Mouse (Mus musculus): Measurements from ENCODE around the gene Gm6880.
"Not testable (repeated sequence)": the region's sequence is repeated elsewhere in the genome, so short reads cannot be mapped to it uniquely, and the experiment has no call there.

The Gm6880 gene

DNA sequence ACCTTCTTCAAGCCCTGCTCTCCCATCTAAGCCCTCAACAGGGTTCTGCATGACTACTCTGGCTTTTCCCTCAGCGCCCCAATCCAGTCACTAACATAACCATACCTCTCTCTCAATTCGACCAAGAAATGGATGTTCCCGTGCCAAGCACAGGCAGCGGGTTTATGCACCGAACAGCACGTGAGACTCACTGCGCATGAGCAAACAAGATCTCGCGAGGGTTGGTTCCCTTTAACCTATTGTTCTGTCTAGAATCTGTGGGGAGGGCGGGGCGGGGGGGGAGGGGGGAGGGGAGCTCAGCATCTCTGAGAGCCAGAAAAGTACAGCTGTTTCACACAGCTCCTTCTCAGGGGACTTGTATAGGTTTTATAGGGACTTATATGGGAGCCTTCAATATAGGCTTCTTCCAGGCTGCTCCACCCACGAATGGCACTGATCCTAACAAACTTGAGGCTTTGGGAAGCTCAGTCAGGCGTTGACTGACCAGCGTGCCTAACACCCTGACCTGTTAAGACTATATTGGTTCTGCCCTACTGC, at the start of gene Gm6880:
Gene Gm6880, minus strand, starts transcription at position 51 of the 537 bp plus-strand sequence.
- DNase-seq (ENCODE audit: low spot score in 2 of 2) = not testable (repeated sequence)

DNA sequence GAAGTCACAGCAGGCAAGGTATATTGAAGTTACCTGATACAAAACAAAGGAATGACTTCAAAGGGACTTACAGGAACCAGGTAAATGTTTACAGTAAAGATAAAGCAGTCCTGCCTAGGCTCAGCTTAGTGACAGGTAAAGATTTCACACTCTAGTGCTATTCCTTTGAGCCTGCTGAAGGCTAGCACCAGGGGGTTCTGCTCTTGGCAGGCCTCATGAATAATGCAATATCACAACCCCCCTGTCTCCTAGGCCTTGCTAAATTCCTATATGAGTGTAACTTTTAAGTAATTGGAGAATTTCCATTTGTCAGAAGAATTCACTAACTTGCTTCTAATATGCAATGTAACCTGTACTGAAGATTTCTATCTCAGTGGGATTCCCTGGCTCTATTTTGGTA, 36.3 kb upstream of the Gm6880 start:
- not testable (repeated sequence) for DNase-seq (ENCODE audit: low spot score in 2 of 2)

DNA sequence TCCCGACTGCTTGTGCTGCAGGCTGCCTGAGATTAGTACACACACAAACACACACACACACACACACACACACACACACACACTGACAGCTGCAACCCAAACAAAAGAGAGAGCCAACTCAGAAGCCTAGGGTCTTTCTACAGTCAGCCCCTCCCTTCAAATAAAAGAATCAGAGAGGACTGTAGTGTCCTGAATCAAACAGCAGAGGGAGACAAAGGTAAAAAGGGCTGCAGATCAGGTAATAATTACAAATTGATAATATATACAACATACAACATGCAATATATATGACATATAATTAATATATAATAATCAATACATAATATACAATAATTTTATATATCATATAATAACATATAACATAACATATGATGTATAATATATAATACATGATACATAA, 15.9 kb upstream of the Gm6880 start:
- no peak for DNase-seq (ENCODE audit: low spot score in 2 of 2)

DNA sequence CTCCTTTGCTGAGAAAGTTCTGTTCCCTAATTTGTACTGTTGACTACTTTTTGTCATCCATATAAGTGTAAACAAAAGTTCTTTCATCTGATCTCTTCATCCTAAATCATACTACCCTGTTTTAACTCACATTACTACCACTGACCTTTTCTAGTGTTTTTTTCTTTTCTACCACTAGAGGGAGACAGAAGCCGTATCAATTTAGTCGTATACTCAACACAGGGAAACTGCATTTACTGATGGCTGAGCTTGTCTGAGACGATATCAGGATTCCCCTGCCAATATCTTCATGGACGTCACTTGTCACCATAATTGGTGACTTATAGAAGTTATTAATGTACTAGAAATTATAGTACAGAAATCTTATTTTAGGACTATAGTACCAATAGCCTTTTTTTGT, 28.4 kb downstream of the Gm6880 start:
- no peak for DNase-seq (ENCODE audit: low spot score in 2 of 2)

DNA sequence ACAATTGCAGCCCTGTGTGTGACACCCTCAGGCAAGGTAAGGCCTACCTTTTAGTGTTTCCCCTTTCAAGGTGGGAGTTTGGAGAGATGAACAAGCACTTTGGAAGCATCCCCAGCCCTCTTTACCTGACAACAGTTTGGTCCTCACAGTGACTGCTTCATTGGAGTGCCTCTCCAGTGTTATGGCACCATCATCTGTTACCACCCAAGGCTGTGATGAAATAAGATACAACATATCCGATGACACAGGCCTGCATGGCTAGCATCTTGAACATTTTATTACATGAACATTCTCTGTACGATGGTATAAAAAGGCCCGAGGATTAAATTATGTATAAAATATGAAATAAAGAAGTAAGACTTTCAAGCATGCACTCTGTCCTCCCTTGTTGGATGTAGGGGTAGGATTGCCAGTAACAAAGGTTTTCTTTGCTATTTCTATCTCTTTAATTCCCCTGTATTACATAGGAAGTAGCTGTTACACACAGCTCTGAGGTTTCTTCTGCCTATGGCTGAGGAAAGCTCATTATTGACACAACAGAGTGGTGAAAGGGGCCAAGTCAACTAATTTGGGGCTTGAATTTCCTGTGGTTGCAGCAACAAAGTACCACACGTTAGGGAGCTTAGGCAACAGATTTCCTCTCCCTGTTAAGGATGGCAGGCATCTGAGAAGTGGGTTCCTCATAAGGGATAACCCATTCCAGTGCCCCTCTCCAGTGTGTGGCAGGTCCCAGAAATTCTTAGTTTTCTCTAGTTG, 29.9 kb downstream of the Gm6880 start:
- DNase-seq (ENCODE audit: low spot score in 2 of 2) = no peak
